Mouse (Mus musculus) macrophage (primary cell): ENCODE data around the gene C1rl. TPM values are rescaled to one million over a fixed set of nuclear protein-coding genes. Genes with fewer than 3 reads are reported as not detected.
"Not testable (repeated sequence)": the region's sequence is repeated elsewhere in the genome, so short reads cannot be mapped to it uniquely, and the experiment has no call there.

ENCODE experiments used
- H3K27ac ChIP-seq: fragments of 350-480 bp; formaldehyde crosslinking; 2 replicates; pipeline ENCODE4 v1.9.0; 2021
- H3K36me3 ChIP-seq: fragments of 350-480 bp; formaldehyde crosslinking; 2 replicates; pipeline ENCODE4 v1.9.0; 2021; ENCODE audit errors: inconsistent target
- H3K4me3 ChIP-seq: fragments of 350-480 bp; formaldehyde crosslinking; 2 replicates; pipeline ENCODE4 v1.9.0; 2021; ENCODE audit errors: inconsistent target
- H3K79me2 ChIP-seq: fragments of 350-480 bp; formaldehyde crosslinking; 2 replicates; pipeline ENCODE4 v1.9.0; 2021; ENCODE audit errors: inconsistent target
- WGBS: methylation state at CpG from one replicate; pipeline ENCODE4 v1.1.7; 2026; ENCODE audit warnings: inconsistent platforms; ENCODE audit not compliant: missing documents; 5-methylcytosine and 5-hydroxymethylcytosine counted together
- polyA plus RNA-seq: library from polyadenylated mRNA; stranded (reverse); fragments of 250-400 nt; gene quantifications from 3 replicates; pipeline ENCODE4 v1.2.4, GENCODE M21; 2018; ENCODE audit warnings: inconsistent platforms

C1rl gene
- polyA plus RNA-seq, 1 experiment from 2014 or later = 4.9 TPM

DNA sequence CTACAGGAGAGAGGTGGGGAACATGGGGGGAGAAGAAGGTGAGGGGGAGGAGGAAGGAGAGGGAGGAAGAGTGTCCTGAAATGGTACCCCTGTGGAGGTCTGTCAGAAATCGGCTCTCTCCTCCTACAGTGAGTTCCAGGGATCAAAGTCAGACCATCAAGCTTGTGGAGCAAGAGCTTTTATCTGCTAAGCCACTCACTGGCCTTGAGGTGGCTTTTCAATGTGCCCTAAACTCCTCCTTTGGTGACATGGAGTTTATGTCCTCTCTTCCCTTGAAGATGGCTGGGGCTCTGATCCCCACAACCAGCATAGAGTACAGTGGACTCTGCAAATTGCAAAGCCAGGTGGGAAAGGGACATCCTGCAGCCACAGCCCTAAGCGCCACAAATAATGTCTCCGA, 55.1 kb downstream of the C1rl start:
- 100% methylated on average over 2 of the region's 3 CpGs for WGBS
- not testable (repeated sequence) for H3K36me3 ChIP-seq, H3K4me3 ChIP-seq, H3K27ac ChIP-seq, H3K79me2 ChIP-seq

DNA sequence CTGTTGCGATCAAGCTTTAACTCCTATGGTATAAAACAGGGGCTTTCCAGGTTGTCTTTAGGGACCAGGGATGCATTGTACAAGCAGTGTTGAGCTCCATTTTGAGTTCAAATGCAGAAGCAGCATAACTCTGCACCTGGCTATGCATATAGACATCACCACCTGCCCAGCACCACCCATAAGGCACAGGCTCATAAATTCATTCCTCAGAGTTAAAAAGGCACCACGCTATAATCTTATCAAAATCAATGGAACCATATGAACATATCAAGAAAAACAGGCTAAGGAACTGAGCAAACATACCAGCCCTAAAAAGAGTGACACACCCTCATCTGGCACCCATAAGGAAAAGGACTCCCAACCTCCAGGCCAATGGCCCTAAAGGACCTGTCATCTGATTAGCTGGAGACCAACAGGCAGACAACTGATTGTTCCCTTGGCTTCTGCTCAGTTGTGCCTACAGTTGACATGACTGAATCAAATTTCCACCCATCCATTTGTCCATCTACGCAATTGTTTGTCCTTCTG, 56.2 kb downstream of the C1rl start:
- no peaks in the 10 kb centered on the region for H3K36me3 ChIP-seq
- H3K27ac ChIP-seq = no peak overlapping the region
- H3K4me3 ChIP-seq = no peak overlapping the region
- H3K79me2 ChIP-seq = no peaks in the 10 kb centered on the region
- 100% methylated on average over 2 of the region's 3 CpGs for WGBS

DNA sequence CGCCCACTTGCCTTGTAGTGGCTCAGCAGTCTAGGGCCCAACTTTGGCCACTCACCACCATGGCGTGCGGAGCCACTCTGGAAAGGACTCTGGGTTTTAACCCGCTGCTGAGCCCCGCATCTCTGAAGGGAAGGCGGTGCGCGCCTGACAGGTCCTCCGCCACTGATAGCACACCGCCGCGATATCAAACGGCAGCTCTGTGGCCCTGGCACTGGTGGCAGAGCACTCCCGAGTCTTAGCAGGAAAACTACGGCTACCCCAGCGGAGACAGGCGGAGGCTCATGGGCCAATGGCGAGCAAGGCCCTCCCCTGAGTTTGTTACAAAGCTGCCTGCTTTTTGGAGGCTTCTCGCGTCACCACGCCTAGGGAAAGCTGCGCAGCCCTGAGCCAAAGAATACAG, 59.9 kb downstream of the C1rl start:
- Histone ChIP-seq H3K36me3 (no peaks in the 10 kb centered on the region), H3K27ac (no peak overlapping the region), H3K4me3 (no peak overlapping the region), H3K79me2 (no peaks in the 10 kb centered on the region)
- WGBS = 94% methylated on average over 22 of the region's 22 CpGs

DNA sequence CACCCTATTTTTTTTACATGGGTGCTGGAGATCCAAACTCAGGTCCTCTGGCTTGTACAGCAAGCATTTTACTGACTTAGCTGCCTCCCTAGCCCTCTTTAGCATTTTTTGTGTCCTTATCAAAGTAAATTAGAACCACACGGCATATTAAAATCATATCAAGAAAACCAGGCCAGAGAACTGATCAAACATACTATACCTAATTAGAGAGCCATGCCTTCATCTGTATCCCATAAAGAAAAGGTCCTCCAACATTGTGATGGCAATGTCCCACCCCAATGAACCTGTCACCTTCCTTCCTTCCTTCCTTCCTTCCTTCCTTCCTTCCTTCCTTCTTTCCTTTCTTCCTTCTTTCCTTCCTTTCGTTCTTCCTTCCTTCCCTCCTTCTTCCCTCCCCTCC, 63.0 kb downstream of the C1rl start:
- H3K79me2 ChIP-seq, H3K27ac ChIP-seq, H3K36me3 ChIP-seq, H3K4me3 ChIP-seq: not testable (repeated sequence)
- 86% methylated on average over 2 of the region's 2 CpGs for whole genome bisulfite sequencing

Other genes with a start within 250 kb of the C1rl start
- 1.3 to 3.2 TPM (median 1.4 TPM) in 3 replicates for gene Cd163, start 188.5 kb upstream of the C1rl start, polyA plus RNA-seq
- gene Pex5, start 78.0 kb upstream of the C1rl start, polyA plus RNA-seq = 10.3 to 26.7 TPM (median 23.7 TPM) in 3 replicates
- gene Clstn3, start 28.3 kb upstream of the C1rl start, polyA plus RNA-seq = 0.08 to 0.34 TPM in 2 of 3 replicates, not detected in the other
- 3.5 to 6.5 TPM (median 4.8 TPM) in 3 replicates for gene C1ra, start 19.3 kb downstream of the C1rl start, polyA plus RNA-seq
- not detected in 3 replicates for gene C1s1, start 49.2 kb downstream of the C1rl start, polyA plus RNA-seq
- gene C1rb, start 77.2 kb downstream of the C1rl start, polyA plus RNA-seq = not detected in 3 replicates
- gene C1s2, start 143.0 kb downstream of the C1rl start, polyA plus RNA-seq = not detected in 3 replicates
- gene Lpcat3, start 169.9 kb downstream of the C1rl start, polyA plus RNA-seq = 42.1 to 61.4 TPM (median 45.7 TPM) in 3 replicates
- 27.4 to 82.6 TPM (median 54.2 TPM) in 3 replicates for gene Emg1, start 219.1 kb downstream of the C1rl start, polyA plus RNA-seq
- gene Phb2, start 219.2 kb downstream of the C1rl start, polyA plus RNA-seq = 84.2 to 177 TPM (median 93.5 TPM) in 3 replicates
- 172 to 251 TPM (median 215 TPM) in 3 replicates for gene Ptpn6, start 245.6 kb downstream of the C1rl start, polyA plus RNA-seq
- gene Grcc10, start 248.3 kb downstream of the C1rl start, polyA plus RNA-seq = 43.6 to 99.2 TPM (median 63.8 TPM) in 3 replicates